Mouse (Mus musculus): ENCODE measurements around the gene Cds2. TPM values are rescaled to one million over a fixed set of nuclear protein-coding genes. Genes with fewer than 3 reads are reported as not detected.

The Cds2 gene
- total RNA-seq, 2 experiments from 2014 or later, result 192 to 212 TPM

DNA sequence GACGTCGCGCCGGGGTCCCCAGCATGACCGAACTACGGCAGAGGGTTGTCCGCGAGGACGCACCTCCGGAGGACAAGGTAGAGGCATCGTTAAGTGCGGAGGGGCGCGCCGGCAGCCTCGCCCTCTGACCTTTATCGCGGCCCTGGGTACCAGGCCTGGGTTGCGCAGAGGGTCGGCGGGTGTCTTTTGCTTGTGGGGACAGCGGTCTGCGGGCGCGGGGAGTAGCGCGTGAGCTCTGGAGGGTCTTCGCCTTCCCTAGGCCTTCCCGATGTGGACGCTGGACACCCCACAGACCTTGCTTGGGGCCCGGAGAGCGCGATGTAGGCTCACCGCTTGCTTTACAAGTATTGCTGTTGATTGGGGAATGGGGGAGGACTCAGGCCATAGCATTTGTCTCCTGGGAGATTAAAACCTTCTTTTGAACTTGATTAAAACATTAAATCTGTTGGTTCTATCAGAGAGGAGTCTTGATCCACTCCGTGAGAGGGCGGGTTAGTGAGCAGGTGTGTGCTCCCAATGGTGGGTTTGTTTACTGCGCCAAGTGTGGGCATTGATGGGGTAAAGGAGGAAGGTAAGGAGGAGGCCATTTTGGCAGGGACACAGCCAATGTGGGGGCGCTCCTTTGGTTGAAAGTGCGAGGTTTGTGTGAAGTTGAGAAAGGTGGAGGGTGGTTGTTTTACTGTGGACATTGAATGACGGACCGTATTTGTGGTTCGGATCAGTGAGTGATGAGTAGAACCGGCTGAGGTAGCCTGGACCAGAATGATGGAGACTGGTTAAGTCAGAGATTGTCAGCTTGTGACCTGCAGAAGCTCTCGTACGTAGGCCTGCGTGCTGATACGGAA lies 695 bp downstream of the Cds2 start:
- intact Hi-C loops (cut with DNase I), result no loop called here
- peak; percentile 19 to 28 for DNase-seq (ENCODE audit: low spot score in 2 of 2)

DNA sequence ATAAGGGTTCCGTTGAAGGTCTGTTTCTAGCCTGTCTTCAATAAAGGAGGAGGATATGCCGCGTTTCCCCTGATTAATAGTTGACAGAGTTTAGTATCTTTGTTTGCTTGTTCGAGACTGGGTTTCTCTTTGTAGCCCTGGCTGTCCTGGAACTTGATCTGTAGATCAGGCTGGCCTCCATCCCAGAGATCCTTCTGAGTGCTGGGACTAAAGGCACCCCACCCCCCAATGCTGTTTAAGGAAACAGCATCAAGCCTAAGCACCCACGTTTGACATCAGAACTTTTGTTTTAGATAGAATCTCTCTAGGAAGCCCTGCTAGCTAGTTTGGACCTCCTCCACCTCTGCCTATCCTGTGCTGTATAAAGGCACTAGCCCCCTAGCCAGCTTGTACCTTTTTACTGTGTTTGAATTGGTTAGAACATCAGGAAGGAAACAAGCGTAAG lies 1.3 kb downstream of the Cds2 start:
- intact Hi-C loops (cut with DNase I), result no loop called here
- peak in 1 of 2 experiments; percentile 28 for DNase-seq (ENCODE audit: low spot score in 2 of 2)

DNA sequence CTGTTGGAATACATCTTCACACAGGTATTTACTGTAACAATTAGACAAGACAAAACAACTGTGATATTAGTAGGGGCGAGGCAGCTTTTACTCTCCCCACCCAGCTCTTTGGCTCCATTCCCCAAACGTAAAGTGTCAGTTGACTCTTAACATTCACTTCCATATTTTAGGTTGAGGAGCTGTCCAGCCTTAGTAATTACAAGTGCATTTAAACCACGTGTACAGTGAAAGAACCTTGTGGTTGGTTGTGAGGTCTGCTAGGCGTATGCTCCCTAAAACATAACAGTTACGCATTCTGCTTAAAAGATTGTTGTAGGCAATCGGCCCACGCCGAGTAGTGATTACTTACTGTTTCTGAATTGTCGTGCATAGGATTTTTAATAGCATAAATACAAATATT lies 2.2 kb downstream of the Cds2 start:
- no peak for DNase-seq (ENCODE audit: low spot score in 2 of 2)
- intact Hi-C loops (cut with DNase I), result no loop called here

DNA sequence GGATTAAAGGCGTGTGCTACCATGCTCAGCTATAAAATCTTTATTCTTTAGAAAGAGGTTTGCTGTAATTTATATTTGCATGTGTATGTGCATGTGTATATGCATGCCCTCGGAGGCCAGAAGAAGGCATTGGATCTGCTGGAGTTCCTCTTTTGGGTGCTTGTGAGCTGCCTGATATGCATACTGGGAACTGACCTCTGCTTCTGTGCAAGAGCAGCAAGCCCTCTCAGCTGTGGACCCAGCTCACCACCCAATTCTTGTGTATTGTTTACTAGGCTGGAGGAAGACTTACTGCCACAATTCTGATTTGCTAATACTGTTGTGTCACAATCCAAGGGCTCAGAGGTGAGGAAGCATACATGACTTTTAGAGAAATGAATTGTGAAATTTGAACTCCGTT lies 3.1 kb downstream of the Cds2 start:
- intact Hi-C loops (cut with DNase I), result no loop called here
- DNase-seq (ENCODE audit: low spot score in 2 of 2), result no peak

DNA sequence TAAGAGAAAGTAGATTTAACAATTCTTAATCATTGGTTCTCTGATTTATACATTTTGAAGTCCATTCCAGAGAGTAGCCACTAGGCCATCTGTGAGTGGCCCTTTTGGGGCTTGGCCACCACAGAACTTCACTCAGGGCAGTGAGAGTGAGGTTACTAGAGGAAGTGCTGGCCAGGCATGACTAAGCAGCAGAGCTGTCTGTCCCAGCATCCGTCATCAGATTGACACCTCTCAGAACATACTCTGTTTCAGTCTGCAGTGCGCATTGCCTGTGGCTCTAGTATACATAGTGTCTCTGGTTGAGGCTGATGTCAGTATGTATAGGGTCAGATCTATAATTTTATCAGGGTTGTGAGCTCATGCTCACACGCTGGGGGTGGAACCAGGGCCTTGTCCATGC lies 6.3 kb downstream of the Cds2 start:
- intact Hi-C loops (cut with DNase I), result no loop called here
- DNase-seq (ENCODE audit: low spot score in 2 of 2), result no peak

DNA sequence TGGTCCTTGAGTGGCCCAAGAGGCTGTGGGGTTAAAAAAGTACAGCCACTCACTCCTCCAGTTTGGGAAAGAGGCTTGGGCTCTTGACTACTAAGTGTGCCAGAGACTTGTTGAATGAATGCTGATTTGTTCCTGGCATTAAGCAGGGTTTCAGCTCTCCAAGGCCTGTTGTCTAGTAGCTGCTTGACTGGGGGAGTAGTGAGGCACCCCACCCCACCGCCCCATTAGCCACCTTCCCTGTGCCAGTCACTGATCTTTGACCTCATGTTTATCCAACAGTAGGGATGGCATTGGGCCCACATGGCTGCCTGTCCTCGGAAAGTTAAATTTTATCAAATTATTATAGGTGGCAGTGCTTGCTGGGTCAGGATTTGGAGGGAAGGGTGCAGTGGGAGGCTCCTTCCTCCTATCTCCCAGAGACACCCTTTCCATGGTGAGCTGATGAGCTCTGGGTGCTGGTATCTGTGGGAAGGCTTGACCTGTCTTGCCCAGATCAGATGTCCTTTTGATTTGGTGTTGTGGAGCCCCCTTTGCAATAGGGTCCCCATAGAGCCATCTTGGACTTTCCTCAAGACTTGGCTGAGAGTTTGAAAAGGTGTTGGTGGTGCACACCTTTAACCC lies 7.5 kb downstream of the Cds2 start:
- intact Hi-C loops (cut with DNase I), result no loop called here
- DNase-seq (ENCODE audit: low spot score in 2 of 2), result no peak

DNA sequence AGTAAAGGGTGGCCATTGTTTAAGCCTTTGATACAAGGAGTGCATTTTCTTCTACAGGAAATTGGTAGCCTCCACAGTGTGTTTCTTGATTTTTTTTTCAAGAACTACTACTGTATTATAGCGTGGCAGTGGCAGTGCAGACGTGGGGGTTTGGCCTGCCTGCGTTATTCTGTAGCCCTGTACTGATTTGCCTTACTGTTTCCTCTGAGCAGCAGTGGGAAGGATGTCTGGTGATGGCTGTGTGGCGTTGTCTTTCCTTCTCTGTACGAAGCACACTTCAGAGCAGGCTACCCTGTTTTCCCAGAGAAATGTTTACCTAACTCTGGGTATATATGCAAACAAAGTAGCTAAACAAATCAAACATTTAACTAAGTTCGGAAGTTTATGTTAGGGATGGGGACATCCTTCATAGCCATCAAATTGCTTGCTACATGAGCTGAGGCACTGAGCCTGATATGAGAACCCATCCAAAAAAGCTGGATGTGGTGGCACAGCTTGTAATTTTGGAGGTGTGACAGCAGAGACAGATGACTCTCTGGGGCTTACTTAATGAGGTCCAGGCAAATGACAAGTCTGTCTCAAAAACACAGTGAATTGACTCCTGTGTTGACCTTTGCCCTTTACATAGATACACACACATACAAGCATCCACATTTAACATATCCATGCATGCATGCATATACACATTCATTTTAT lies 9.9 kb downstream of the Cds2 start:
- DNase-seq (ENCODE audit: low spot score in 2 of 2), result no peak
- intact Hi-C loops (cut with DNase I), result no loop called here

DNA sequence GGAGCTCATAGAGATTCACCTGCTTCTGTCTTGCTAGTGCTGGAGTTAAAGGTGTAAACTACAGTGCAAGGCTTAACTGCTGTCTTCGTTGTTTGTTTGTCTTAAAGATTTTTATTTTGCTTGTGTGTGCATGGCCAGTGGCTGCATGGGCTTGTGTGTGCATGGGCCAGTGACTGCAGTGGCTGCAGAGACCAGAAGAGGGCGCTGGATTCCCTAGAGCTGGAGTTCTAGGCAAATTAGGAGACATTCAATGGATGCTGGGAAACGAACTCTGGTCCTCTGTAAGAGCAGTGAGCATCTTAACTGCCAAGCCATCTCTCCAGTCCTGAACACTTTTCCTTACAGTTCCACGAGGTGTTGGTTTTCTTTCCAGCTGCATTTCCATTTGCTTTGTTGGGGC lies 12.6 kb downstream of the Cds2 start:
- DNase-seq (ENCODE audit: low spot score in 2 of 2), result no peak
- intact Hi-C loops (cut with DNase I), result no loop called here

DNA sequence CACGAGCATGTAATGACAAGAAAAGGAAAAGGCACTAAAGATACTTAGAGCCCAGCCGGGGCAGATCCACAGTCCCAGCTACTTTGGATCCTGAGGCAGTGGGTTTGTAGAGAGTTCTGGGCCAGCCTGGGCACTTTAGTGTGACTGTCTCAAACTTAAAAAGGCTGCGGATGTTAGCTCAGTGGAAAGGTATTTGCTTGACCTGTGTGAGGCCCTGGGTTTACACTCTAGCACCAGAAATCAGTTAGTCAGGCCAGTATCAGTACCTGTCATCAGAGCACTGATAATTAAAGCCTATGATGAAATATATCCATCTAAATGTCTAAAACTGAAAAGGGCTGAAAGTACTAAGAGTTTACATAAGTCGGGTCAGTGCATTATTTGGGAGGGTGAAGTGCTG lies 13.3 kb downstream of the Cds2 start:
- no peak for DNase-seq (ENCODE audit: low spot score in 2 of 2)
- intact Hi-C loops (cut with DNase I), result no loop called here

DNA sequence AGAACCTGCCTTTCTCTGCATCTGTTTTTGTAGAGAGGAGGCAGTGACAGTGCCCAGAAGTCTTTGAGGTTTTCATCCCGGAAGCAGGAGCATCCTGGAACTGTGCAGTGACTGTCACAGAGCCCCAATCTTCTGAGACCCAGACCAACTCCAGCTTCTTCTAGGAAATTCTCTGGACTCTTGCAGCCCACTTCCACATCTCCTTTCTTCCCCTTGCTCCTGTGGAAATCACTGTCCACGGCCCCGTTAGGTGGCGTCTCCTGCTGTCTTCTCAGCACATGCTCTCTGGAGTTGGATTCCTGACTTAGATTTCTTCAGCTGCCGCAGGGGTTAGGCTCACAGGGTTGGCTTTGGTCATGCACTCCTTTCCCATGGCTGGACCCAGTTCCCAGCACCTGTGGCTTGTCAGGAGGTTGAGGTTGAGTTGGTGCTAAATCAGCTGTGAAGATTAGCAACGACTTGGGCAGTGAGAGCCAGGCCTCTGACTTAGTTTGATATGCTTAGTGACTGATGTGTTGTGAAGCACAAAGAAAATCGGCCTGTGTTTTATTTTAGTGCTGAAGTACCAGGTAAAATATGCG lies 15.4 kb downstream of the Cds2 start:
- intact Hi-C loops (cut with DNase I), result no loop called here

DNA sequence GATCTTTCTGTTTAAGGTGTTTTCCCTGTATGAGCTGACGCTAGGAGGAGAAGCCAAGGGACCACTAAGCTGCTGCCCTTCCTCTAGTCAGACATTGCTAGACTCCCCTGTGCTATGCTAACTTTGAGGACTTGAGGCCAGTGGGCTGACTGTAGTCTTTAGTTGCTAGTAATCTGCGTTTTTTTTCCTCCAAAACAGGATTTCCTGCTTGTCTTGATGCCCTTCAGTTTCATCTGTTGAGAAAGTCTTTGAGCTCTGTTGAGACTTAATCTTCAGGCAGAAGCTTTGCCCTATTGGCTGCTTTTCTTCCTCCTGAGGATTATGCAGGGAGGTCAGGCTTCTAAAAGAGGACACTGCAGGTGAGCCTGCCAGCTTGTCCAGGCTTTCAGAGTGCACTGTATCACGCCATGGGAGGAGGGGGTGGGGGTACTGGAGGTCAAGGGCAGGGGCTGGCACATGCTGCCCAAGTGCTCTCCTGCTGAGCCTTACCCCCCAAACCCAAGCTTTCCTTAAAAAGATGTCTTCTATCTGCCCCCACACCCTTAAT lies 16.5 kb downstream of the Cds2 start:
- DNase-seq (ENCODE audit: low spot score in 2 of 2), result no peak
- intact Hi-C loops (cut with DNase I), result no loop called here

More for the DNA sequence above, 15.4 kb downstream of the Cds2 start:
- DNase-seq (ENCODE audit: low spot score in 2 of 2), result no peak

DNA sequence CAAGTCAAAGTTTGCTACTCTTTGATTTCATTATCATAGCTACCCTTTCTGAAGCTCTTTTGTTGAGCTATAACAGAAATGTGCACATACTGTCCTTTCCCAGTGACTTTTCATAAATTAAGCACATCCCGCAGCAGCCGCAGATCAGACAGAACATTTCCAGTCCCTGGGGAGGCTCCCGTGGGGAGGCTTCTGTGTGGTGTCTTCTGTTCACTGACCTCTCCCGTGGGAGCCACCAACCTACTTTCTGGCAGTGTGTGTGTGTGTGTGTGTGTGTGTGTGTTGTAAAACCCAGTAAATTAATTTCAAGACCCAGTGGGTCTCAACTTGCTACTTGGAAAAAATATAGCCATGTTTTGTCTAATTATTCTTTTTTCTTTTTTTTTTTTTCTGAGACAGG lies 17.0 kb downstream of the Cds2 start:
- intact Hi-C loops (cut with DNase I), result no loop called here
- no peak for DNase-seq (ENCODE audit: low spot score in 2 of 2)

DNA sequence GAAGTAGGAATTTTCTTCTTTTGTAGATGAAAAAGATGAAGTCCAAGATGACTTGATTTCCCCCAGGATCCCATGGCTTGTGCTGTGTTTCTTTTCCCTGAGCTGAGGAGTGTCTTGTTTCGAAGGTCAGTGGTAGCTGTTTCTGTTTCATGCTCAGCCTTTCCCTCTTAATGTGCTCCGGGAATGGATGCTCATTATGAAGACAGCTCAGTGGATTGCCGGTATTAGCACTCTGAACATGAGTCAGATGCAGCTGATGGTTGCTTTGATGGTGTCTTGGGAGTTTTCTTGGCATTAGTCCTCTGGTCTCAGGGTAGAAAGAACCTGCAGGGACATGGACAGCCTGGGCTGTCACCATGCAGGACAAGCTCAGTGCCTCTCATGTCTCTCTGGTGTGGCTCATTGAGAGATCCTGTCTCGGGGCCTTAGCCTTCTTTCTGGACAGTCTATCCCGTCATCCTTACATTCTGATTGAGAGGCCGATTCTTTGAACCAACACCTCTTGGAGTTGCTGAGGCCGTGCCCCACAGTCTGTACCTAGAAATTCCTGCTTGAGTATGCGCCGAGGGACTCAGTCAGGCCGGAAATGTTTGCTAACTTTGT lies 17.7 kb downstream of the Cds2 start:
- no peak for DNase-seq (ENCODE audit: low spot score in 2 of 2)
- intact Hi-C loops (cut with DNase I), result no loop called here

DNA sequence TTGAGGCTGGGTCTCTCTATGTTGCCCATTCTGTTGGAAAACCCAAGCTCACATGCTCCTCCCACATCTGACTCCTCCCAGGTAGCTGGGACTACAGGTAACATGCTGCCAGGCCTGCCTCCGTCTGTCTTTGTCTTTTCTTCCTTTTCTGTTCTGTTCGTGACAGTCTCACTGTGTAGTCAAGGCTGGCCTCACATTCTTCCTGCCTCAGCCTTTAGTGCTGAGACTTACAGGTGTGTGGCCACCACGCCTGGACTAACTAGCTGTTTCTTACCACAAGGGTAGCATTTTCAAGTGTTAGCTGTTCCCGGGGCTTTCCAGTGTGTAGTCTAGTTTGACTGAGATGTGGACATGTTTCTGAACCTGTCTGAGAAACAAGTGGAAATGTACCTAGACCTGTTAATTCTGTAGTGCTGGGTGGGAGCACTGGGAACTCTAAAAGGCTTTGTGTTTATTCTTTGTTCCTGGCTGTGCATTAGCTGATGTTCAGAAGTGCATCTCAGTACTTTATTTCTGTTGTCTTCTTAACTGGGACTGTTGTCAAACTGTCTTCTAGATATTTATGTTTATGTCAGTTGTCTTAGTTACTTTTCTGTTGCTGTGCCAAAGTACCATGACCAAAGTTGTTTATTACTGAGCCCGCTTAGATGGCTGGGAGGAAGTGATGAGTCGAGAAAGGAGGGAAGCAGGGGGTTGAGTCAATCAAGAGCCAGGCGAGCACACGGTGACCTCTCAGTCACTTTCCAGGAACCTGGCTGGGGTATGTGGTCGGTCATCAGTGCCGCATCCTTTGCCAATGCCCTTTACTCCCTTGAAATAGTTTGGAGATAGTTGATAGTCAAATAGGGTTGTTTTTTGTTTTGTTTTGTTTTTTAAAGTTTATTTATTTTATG lies 18.9 kb downstream of the Cds2 start:
- intact Hi-C loops (cut with DNase I), result no loop called here
- DNase-seq (ENCODE audit: low spot score in 2 of 2), result no peak

DNA sequence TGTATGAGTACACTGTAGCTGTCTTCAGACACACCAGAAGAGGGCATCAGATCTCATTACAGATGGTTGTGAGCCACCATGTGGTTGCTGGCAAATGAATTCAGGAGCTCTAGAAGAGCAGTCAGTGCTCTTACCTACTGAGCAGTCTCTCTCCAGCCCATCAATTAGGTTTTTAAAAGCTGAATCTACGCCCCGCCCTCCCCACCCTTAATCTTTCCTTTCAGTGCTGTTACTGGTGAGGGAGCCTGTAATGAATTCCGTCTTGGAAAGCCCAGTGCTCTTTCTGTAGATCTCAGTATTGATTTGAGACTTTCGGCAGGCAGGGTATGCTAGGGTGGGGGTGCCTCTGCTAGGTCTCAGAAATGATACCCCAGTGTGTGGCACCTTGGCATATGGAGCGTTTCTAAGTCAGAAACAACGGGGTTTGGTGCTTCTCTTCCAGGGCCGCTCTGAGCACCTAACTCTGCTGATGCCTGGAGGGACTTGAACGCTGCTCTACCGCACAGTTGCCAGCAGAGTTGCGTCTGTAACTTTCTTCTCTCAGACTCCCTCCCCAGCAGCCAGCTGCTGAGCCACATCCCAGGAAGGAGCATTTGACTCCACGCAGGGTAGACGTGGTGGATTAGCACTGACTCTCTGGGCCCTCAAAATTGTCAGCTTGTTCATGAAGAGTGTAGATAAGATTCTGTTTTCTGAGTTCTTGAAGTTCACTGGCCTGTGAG lies 19.7 kb downstream of the Cds2 start:
- DNase-seq (ENCODE audit: low spot score in 2 of 2), result no peak
- intact Hi-C loops (cut with DNase I), result no loop called here

DNA sequence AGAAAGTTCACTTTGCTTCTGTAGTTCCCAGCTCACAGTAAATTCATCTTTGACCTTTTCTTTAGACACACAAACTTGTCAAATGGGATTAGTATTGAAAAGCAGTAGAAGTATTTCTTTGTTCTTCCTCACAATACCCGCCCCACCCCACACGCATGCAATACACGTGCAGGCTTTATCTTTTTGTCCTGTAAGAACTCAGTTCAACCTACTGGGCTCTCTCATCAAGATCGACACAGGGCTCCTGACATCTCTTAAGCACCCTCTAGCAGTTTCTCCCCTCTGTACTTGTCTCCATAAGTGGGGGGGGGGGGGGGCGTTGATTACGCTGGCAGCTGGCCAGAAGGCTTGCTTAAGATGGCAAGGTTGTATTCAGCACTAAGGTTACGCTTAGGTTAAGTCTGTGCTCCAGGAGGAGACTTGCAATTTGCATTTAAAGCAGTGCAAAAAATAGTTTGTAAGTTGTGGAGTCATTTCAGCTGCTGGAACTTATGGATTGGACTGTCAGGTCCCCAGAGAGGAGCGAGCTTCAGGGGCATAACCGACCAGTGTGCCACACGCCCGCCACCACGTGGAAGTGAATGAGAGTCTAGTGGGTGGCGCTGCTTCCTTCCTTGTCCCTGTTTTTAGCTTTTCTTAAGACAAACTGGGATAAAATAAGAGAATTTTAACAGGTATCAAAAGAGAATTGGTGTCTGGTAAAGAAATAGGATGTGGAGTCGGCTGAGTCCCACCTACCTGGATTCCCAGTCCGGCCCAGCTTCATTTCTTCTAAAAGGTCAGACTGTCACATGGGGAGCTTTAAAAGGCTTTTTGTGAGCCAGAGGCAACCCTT lies 20.5 kb downstream of the Cds2 start:
- intact Hi-C loops (cut with DNase I), result no loop called here
- no peak for DNase-seq (ENCODE audit: low spot score in 2 of 2)

DNA sequence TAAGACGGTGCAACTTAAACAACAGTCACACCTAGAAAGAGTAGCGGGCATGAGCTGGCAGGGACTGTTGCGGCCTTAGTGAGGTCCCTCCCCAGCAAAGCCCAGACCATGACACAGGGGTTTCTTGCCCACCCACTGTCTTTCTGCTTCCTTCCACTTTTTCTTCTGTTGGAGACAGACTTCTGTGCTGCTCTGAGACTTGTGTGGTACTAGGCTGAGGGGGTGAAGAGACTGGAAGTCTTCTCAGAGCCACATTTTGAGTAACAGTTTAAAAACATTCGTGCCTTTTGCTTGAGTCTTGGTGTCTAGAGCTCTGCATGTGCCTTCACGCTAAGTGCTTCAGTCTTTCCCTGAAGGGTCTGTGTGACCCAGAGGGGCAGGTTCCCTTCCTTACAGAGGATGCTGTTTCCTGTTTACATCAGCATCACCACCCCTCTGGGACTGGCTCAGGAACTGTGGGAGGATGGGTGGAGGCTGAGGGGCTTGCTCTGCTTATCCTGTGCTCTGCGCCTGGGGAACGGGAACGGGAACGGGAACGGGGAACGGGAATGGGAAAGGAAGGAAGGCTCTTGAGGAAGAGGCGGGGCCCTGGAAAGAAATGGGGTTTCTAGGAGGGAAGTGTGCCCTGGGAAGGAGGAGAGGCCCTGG lies 21.7 kb downstream of the Cds2 start:
- intact Hi-C loops (cut with DNase I), result no loop called here
- DNase-seq (ENCODE audit: low spot score in 2 of 2), result no peak

Measured in left cerebral cortex, postnatal 14 days (tissue).